Mouse (Mus musculus) embryonic facial prominence, embryonic 10.5 days (tissue): ENCODE measurements around the gene Kif14. TPM values are rescaled to one million over a fixed set of nuclear protein-coding genes. Genes with fewer than 3 reads are reported as not detected.
"Not testable (repeated sequence)": the region's sequence is repeated elsewhere in the genome, so short reads cannot be mapped to it uniquely, and the experiment has no call there.

Source experiments
- DNase-seq: peaks from one replicate; pipeline ENCODE4 v3.0.0-alpha.2; 2017; ENCODE audit warnings: low spot score
- H3K27ac ChIP-seq: fragments of 300-500 bp; sonication (generic); replicated peaks from 2 replicates; pipeline ENCODE4 v1.5.1; 2016; ENCODE audit warnings: mild to moderate bottlenecking
- H3K27me3 ChIP-seq: fragments of 300-500 bp; sonication (generic); replicated peaks from 2 replicates; pipeline ENCODE4 v1.6.1; 2016; ENCODE audit warnings: low read depth, mild to moderate bottlenecking; ENCODE audit not compliant: poor library complexity, severe bottlenecking
- H3K36me3 ChIP-seq: fragments of 300-500 bp; sonication (generic); replicated peaks from 2 replicates; pipeline ENCODE4 v1.6.1; 2016; ENCODE audit warnings: mild to moderate bottlenecking, moderate library complexity
- H3K4me1 ChIP-seq: fragments of 300-500 bp; sonication (generic); 2 replicates; pipeline ENCODE4 v1.6.1; 2016
- H3K4me3 ChIP-seq: fragments of 300-500 bp; sonication (generic); 2 replicates; pipeline ENCODE4 v1.5.1; 2016; ENCODE audit warnings: mild to moderate bottlenecking, moderate library complexity
- H3K9me3 ChIP-seq: fragments of 300-500 bp; sonication (generic); 2 replicates; pipeline ENCODE4 v1.6.1; 2016; ENCODE audit warnings: mild to moderate bottlenecking
- WGBS: fragments of 180-500 bp; shearing (Covaris S2); methylation state at CpG from one replicate; pipeline ENCODE4 v1.1.7; 2016; 5-methylcytosine and 5-hydroxymethylcytosine counted together
- polyA plus RNA-seq: library from polyadenylated mRNA; unstranded; fragments of >200 nt; fragmentation: Nextera tagmentation; extraction: Ambion mirVana; gene quantifications from 2 replicates; pipeline ENCODE4 v1.2.1, GENCODE M21; 2016

Kif14 gene
- polyA plus RNA-seq, 1 experiment from 2014 or later: 8.6 TPM

GRCm38 (mm10) chr1:136506255-136506654 is 40.1 kb downstream of the Kif14 start:
- peaks cover 77% of the 10 kb centered on the region for H3K36me3 ChIP-seq
- not testable (repeated sequence) for H3K9me3 ChIP-seq, DNase-seq, H3K4me1 ChIP-seq, H3K4me3 ChIP-seq, H3K27me3 ChIP-seq, H3K27ac ChIP-seq
- 77% methylated on average over 10 of the region's 10 CpGs for whole genome bisulfite sequencing

- no peak overlapping the region for H3K4me3 ChIP-seq
- H3K4me1 ChIP-seq: no peaks in the 10 kb centered on the region
- no peaks in the 10 kb centered on the region for H3K9me3 ChIP-seq
- 75% methylated on average over 6 of the region's 6 CpGs for WGBS
- H3K36me3 ChIP-seq: peaks cover 76% of the 10 kb centered on the region
- DNase-seq: no peak
- no peak overlapping the region for H3K27ac ChIP-seq
- no peaks in the 10 kb centered on the region for H3K27me3 ChIP-seq
These were observed 46.2 kb downstream of the Kif14 start for GRCm38 (mm10) chr1:136512317-136512716.

DNA sequence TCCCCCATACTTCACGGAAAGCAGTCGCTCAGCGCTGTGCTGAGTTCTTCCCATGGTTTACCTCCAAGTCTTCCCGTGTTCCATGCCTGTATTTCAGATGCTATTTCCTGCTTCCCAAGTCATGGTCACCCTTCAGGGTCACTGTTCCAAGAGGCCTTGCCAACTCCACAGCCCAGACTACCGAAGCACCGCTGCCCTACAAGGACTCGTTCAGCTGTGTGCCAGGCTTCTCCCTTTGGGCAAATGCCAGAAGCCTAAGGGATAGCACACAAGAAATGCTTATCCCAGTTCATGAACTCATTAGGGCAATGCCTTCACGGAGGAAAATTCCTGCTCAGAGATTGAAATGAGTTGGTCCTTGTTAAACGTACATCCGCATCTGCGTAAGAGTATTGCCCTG is 47.0 kb downstream of the Kif14 start:
- Histone ChIP-seq H3K9me3 (no peaks in the 10 kb centered on the region), H3K27me3 (no peaks in the 10 kb centered on the region), H3K4me1 (no peaks in the 10 kb centered on the region), H3K4me3 (no peak overlapping the region), H3K27ac (no peak overlapping the region), H3K36me3 (peaks cover 75% of the 10 kb centered on the region)
- 93% methylated on average over 11 of the region's 11 CpGs for WGBS
- no peak for DNase-seq

DNA sequence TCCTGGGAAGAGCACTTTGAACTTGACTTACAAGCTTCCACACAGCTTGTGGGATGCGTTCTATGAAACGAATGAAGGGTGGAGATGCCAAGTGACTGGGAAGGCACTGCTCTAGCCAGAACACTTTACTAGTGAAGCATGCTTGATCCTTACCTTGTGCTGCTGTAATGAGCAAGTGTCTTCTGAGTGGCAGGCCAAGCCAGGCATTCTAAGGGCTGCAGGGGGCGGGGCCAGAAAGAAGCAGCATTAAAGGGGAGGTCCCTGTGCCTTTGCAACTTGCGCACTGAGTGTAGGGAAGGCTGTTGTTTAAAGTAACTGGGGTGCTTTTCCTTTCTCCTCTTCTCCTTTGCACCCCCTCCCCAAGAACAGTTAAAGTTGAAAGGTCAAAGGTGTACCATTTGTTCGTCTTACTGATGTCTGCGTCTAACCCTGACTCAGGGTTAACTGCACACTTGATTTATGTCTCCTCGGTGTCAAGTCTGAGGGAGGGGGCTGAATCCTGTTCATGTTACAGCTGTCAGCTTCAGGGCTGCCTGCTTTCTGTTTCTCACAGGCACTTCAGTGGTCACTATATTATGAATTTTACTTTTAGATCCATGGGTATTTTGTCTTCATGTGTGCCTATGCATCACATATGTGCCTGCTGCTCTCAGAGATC is 52.7 kb downstream of the Kif14 start:
- H3K4me1 ChIP-seq: peaks cover 7% of the 10 kb centered on the region
- no peak for DNase-seq
- H3K27ac ChIP-seq: no peak overlapping the region
- H3K9me3 ChIP-seq: no peaks in the 10 kb centered on the region
- WGBS: 77% methylated on average over 7 of the region's 7 CpGs
- no peaks in the 10 kb centered on the region for H3K27me3 ChIP-seq
- no peak overlapping the region for H3K4me3 ChIP-seq
- peaks cover 86% of the 10 kb centered on the region for H3K36me3 ChIP-seq

DNA sequence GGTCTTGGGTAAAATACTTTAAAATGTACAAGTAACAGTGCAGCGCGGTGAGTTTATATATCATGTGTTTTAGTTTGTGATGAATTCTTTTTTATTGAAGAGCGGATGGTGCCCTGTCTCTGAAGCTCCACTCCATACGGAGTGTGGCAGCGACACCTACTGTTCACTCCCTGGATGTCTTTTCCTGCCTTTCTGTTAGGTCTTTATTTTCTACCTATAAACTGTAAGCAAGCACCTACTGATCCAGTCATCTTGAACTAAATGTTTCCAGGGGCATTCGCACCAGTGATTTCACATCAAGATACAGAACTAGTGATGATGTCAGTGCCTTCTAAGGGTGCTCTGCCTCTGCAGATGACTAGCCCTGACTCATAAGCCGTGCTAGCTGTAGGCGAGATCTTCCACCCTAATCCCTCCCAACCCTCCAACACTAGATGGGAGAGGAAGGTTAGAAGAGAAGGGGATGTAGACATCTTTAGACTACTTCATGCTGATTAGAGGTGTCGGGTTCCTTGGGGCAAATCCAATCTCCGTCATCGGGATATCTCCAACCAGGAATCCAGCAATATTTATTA is 55.3 kb downstream of the Kif14 start:
- H3K4me3 ChIP-seq: no peak overlapping the region
- H3K27me3 ChIP-seq: no peaks in the 10 kb centered on the region
- WGBS: 83% methylated on average over 11 of the region's 11 CpGs
- peaks cover 83% of the 10 kb centered on the region for H3K36me3 ChIP-seq
- peak; percentile 24 for DNase-seq
- H3K4me1 ChIP-seq: peaks cover 7% of the 10 kb centered on the region
- no peaks in the 10 kb centered on the region for H3K9me3 ChIP-seq
- no peak overlapping the region for H3K27ac ChIP-seq

DNA sequence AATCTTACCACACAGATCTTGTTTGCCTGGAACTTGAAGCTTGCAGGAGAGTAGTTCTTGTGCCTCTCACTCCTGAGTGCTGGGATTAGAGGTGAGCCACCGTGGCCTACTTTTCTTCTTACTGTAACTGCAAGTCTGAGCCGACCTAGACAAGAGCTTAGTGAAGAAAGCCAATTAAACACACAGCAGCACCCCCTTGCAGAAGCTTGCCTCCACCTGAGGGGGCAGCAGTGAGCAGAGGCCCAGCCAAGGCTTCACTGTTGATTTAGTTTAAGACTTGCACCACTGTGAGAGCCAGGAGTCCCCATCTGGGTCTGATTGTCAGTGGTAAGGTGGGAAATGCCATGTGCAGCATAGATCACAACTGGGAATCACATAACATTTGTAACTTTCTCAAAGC is 58.8 kb downstream of the Kif14 start:
- peaks cover 87% of the 10 kb centered on the region for H3K36me3 ChIP-seq
- no peak overlapping the region for H3K4me3 ChIP-seq
- DNase-seq: peak; percentile 83
- WGBS: 33% methylated on average over 2 of the region's 2 CpGs
- H3K27ac ChIP-seq: no peak overlapping the region
- no peaks in the 10 kb centered on the region for H3K27me3 ChIP-seq
- no peaks in the 10 kb centered on the region for H3K4me1 ChIP-seq
- no peaks in the 10 kb centered on the region for H3K9me3 ChIP-seq

DNA sequence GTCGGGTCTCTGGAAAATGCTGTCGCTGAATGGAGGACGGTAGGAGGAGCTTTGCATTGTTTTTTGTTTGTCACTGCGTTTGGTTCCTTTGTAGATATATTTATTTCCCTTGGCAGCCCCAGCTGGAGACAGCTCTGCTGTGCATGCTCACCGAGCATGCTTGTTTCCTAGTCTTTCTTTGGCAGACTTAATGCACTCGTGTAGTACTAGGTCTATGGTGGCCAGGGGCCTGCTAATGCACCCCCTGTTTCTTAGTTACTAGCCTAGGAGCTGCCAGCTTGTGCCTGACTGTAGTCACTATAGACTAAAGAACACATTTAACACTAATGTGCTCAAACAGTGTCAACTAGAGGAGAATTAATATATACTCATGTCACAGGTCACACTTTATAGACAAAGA is 59.7 kb downstream of the Kif14 start:
- WGBS: 89% methylated on average over 6 of the region's 6 CpGs
- Histone ChIP-seq H3K27me3 (no peaks in the 10 kb centered on the region), H3K36me3 (peaks cover 89% of the 10 kb centered on the region)

GRCm38 (mm10) chr1:136527163-136527562 is 61.0 kb downstream of the Kif14 start:
- Histone ChIP-seq H3K4me1 (no peaks in the 10 kb centered on the region), H3K27me3 (no peaks in the 10 kb centered on the region), H3K27ac (no peak overlapping the region), H3K4me3 (no peak overlapping the region), H3K36me3 (peaks cover 79% of the 10 kb centered on the region), H3K9me3 (no peaks in the 10 kb centered on the region)
- WGBS: 86% methylated on average over 16 of the region's 16 CpGs
- DNase-seq: no peak

More for the DNA sequence above, 59.7 kb downstream of the Kif14 start:
- Histone ChIP-seq H3K27ac (no peak overlapping the region), H3K4me1 (no peaks in the 10 kb centered on the region), H3K4me3 (no peak overlapping the region), H3K9me3 (no peaks in the 10 kb centered on the region)
- no peak for DNase-seq

- Histone ChIP-seq H3K9me3 (no peaks in the 10 kb centered on the region; the same call in 1 of the 2 replicates), H3K27me3 (no peaks in the 10 kb centered on the region)
- 91% methylated on average over 3 of the region's 3 CpGs for WGBS
These were observed 66.4 kb downstream of the Kif14 start for GRCm38 (mm10) chr1:136532556-136532955.

DNA sequence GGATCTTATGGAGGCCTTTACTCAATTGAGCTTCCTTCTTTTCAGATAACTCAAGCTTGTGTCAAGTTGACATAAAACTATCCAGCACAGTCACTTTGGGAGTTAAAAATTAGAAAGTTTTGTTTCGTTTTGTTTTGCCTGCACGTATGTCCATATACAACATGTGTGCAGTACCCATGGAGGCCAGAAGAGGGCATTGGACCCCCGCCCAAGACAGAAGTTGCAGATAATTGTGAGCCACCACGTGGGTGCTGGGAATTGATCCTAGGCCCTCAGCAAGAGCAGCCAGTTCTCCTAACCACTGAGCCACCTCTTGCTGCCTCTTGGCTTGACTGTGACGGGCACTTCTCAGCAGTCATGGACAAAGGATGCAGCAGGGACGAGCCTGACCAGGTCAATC is 70.8 kb downstream of the Kif14 start:
- peaks cover 22% of the 10 kb centered on the region for H3K4me1 ChIP-seq
- H3K36me3 ChIP-seq: peaks cover 13% of the 10 kb centered on the region
- no peak overlapping the region for H3K27ac ChIP-seq
- no peaks in the 10 kb centered on the region; the same call in 1 of the 2 replicates for H3K9me3 ChIP-seq
- H3K27me3 ChIP-seq: no peaks in the 10 kb centered on the region
- DNase-seq: no peak
- H3K4me3 ChIP-seq: no peak overlapping the region
- 86% methylated on average over 6 of the region's 6 CpGs for WGBS

More at GRCm38 (mm10) chr1:136532556-136532955, 66.4 kb downstream of the Kif14 start:
- Histone ChIP-seq H3K36me3 (peaks cover 42% of the 10 kb centered on the region), H3K4me1 (no peaks in the 10 kb centered on the region), H3K4me3 (no peak overlapping the region), H3K27ac (no peak overlapping the region)
- DNase-seq: no peak

- Histone ChIP-seq H3K9me3 (no peaks in the 10 kb centered on the region; the same call in 1 of the 2 replicates), H3K27me3 (no peaks in the 10 kb centered on the region), H3K36me3 (peaks cover 13% of the 10 kb centered on the region), H3K27ac (no peak overlapping the region), H3K4me3 (no peak overlapping the region), H3K4me1 (peaks cover 25% of the 10 kb centered on the region)
- WGBS: 89% methylated on average over 4 of the region's 4 CpGs
- DNase-seq: no peak
These were observed 72.1 kb downstream of the Kif14 start for GRCm38 (mm10) chr1:136538247-136538646.

GRCm38 (mm10) chr1:136540407-136540895 is 74.3 kb downstream of the Kif14 start:
- Histone ChIP-seq H3K4me3 (no peak overlapping the region), H3K36me3 (peaks cover 13% of the 10 kb centered on the region), H3K27ac (0 out of 2 replicates have a peak overlapping the region, but pooled peaks have one; percentile 6), H3K9me3 (no peaks in the 10 kb centered on the region; the same call in 1 of the 2 replicates), H3K4me1 (peaks cover 30% of the 10 kb centered on the region), H3K27me3 (no peaks in the 10 kb centered on the region)
- no peak for DNase-seq
- 56% methylated on average over 9 of the region's 9 CpGs for WGBS
